Mouse (Mus musculus) natural killer cell, adult 2 months (primary cell): ENCODE measurements at regions not wholly inside any gene's neighbourhood (a gene's known extent, or its start where the extent isn't known, plus 50 kb on each side); places are given as distances from the start of the nearest gene placed in this dataset.

Source experiments
- DNase-seq, 2 experiments: peaks; one replicate each; pipeline ENCODE4 v3.0.0; 2022; ENCODE audit warnings: low spot score in 2 of 2

GRCm38 (mm10) chr12:118411767-118412430, 110.7 kb upstream of the Sp4 start:
- no peak for DNase-seq

GRCm38 (mm10) chr12:118410917-118411316, 109.7 kb upstream of the Sp4 start:
- no peak for DNase-seq

GRCm38 (mm10) chr12:118405135-118405534, 103.9 kb upstream of the Sp4 start:
- DNase-seq = no peak

GRCm38 (mm10) chr12:118404171-118404570, 102.9 kb upstream of the Sp4 start:
- DNase-seq = no peak

- DNase-seq = no peak
These were observed 102.4 kb upstream of the Sp4 start for GRCm38 (mm10) chr12:118403519-118404087.

- no peak for DNase-seq
These were observed 100.1 kb upstream of the Sp4 start for GRCm38 (mm10) chr12:118401377-118401776.

- no peak for DNase-seq
These were observed 90.4 kb upstream of the Sp4 start for GRCm38 (mm10) chr12:118391654-118392053.

- no peak for DNase-seq
These were observed 79.8 kb upstream of the Sp4 start for GRCm38 (mm10) chr12:118381013-118381412.

GRCm38 (mm10) chr12:118377898-118378297, 76.7 kb upstream of the Sp4 start:
- DNase-seq = no peak

- DNase-seq = peak; percentile 78
These were observed 75.6 kb upstream of the Sp4 start for GRCm38 (mm10) chr12:118376521-118377493.

- no peak for DNase-seq
These were observed 72.0 kb upstream of the Sp4 start for GRCm38 (mm10) chr12:118373250-118373649.

GRCm38 (mm10) chr12:118371905-118372304, 70.7 kb upstream of the Sp4 start:
- peak; percentile 35 to 73 for DNase-seq

- no peak for DNase-seq
These were observed 66.3 kb upstream of the Sp4 start for GRCm38 (mm10) chr12:118367307-118368076.

- no peak for DNase-seq
These were observed 51.6 kb upstream of the Sp4 start for GRCm38 (mm10) chr12:118352866-118353265.

- no peak for DNase-seq
These were observed 50.2 kb upstream of the Sp4 start for GRCm38 (mm10) chr12:118351421-118351820.
